In genomic region chr1:159657856-159658542, GRCm38 (mm10) we compare ENCODE assay signal across 18 mouse cellular contexts.
DNase-seq lines count a peak whose midpoint lies in the region; ATAC-seq lines count a peak whose summit lies in the region.
"Had no signal": no experiment of that assay in that cellular context is flagged by ENCODE, and none has a peak within 500 bp of the region (broad histone marks: within the 10 kb centered on the region; RNA-seq: fewer than 3 reads in every experiment).

No protein-coding gene starts in this region.

- peak overlapping the region; percentile 1; the same call in 1 of the 2 replicates for H3K27ac ChIP-seq in forebrain, embryonic 10.5 days
- no peak overlapping the region for H3K27ac ChIP-seq in forebrain, embryonic 15.5 days (replicated peaks)
- H3K27ac ChIP-seq in kidney, embryonic 15.5 days = no peak overlapping the region
- no peak overlapping the region for H3K27ac ChIP-seq in limb, embryonic 13.5 days
- H3K27ac ChIP-seq: hindbrain, embryonic 14.5 days; liver, embryonic 12.5 days; midbrain, embryonic 12.5 days; neural tube, embryonic 13.5 days had no signal

- H3K36me3 ChIP-seq in forebrain, embryonic 10.5 days (replicated peaks) = no peaks in the 10 kb centered on the region
- H3K36me3 ChIP-seq in forebrain, embryonic 15.5 days = no peaks in the 10 kb centered on the region
- no peaks in the 10 kb centered on the region for H3K36me3 ChIP-seq in kidney, embryonic 15.5 days
- no peaks in the 10 kb centered on the region for H3K36me3 ChIP-seq in limb, embryonic 13.5 days
- H3K36me3 ChIP-seq: heart, embryonic 12.5 days; liver, embryonic 12.5 days; midbrain, embryonic 12.5 days; neural tube, embryonic 13.5 days had no signal

- WGBS in forebrain, embryonic 10.5 days = 36% methylated on average over 11 of the region's 11 CpGs
- WGBS in forebrain, embryonic 15.5 days = 16% methylated on average over 11 of the region's 11 CpGs
- WGBS in kidney, embryonic 15.5 days = 14% methylated on average over 11 of the region's 11 CpGs
- 16% methylated on average over 11 of the region's 11 CpGs for WGBS in limb, embryonic 13.5 days

- H3K4me2 ChIP-seq in forebrain, embryonic 15.5 days (replicated peaks) = no peak overlapping the region
- peak overlapping the region; percentile 21; the same call in 1 of the 2 replicates for H3K4me2 ChIP-seq in kidney, embryonic 15.5 days
- peak overlapping the region; percentile 45 for H3K4me2 ChIP-seq in limb, embryonic 13.5 days (replicated peaks)
- H3K4me2 ChIP-seq: heart, embryonic 12.5 days; hindbrain, embryonic 14.5 days; liver, embryonic 12.5 days; midbrain, embryonic 12.5 days; neural tube, embryonic 13.5 days had no signal

- no peaks in the 10 kb centered on the region for H3K27me3 ChIP-seq in forebrain, embryonic 10.5 days (ENCODE audit: poor library complexity, severe bottlenecking)
- H3K27me3 ChIP-seq in forebrain, embryonic 15.5 days = no peaks in the 10 kb centered on the region
- H3K27me3 ChIP-seq in kidney, embryonic 15.5 days = no peaks in the 10 kb centered on the region
- 0 out of 2 replicates have a peak, but pooled peaks cover 3% of the 10 kb centered on the region for H3K27me3 ChIP-seq in limb, embryonic 13.5 days
- H3K27me3 ChIP-seq: heart, embryonic 12.5 days; liver, embryonic 12.5 days; midbrain, embryonic 12.5 days; neural tube, embryonic 13.5 days had no signal

- no peak overlapping the region for H3K4me3 ChIP-seq in forebrain, embryonic 10.5 days
- no peak overlapping the region for H3K4me3 ChIP-seq in forebrain, embryonic 15.5 days
- no peak overlapping the region for H3K4me3 ChIP-seq in kidney, embryonic 15.5 days (replicated peaks)
- H3K4me3 ChIP-seq in limb, embryonic 13.5 days = no peak overlapping the region
- H3K4me3 ChIP-seq: heart, embryonic 12.5 days; liver, embryonic 12.5 days; midbrain, embryonic 12.5 days; neural tube, embryonic 13.5 days had no signal

- no peaks in the 10 kb centered on the region for H3K9me3 ChIP-seq in forebrain, embryonic 10.5 days
- no peaks in the 10 kb centered on the region for H3K9me3 ChIP-seq in forebrain, embryonic 15.5 days
- H3K9me3 ChIP-seq in kidney, embryonic 15.5 days (replicated peaks) = no peaks in the 10 kb centered on the region
- H3K9me3 ChIP-seq in limb, embryonic 13.5 days = no peaks in the 10 kb centered on the region
- H3K9me3 ChIP-seq: heart, embryonic 12.5 days; liver, embryonic 12.5 days; midbrain, embryonic 12.5 days; neural tube, embryonic 13.5 days had no signal

- no peak for ATAC-seq in forebrain, embryonic 15.5 days (replicated peaks)
- ATAC-seq in kidney, embryonic 15.5 days (replicated peaks; ENCODE audit: low FRiP score) = peak; percentile 84
- peak; percentile 55; the same call in 1 of the 2 replicates for ATAC-seq in limb, embryonic 13.5 days (ENCODE audit: low FRiP score, low read depth)
- ATAC-seq: activated CD4-positive, CD25-positive, alpha-beta regulatory T cell, adult 4 months; liver, embryonic 12.5 days had no signal

- DNase-seq in forebrain, embryonic 10.5 days (ENCODE audit: extremely low spot score, low spot score) = peak; percentile 21
- DNase-seq in kidney, adult 8-10 months = no peak
- peak; percentile 41 for DNase-seq in embryo, embryonic 11 days
- no peak for DNase-seq in urinary bladder, adult 2 months (ENCODE audit: low spot score)
- DNase-seq in thymus, postnatal 14 days = no peak
- DNase-seq: cerebellum, adult 18-20 months; kidney, postnatal 14 days; lung, postnatal 10 days; right cerebral cortex, adult 18-20 months had no signal

- no peak overlapping the region for H3K9ac ChIP-seq in forebrain, embryonic 15.5 days (replicated peaks)
- no peak overlapping the region for H3K9ac ChIP-seq in kidney, embryonic 15.5 days
- no peak overlapping the region for H3K9ac ChIP-seq in limb, embryonic 13.5 days
- H3K9ac ChIP-seq: heart, embryonic 12.5 days; hindbrain, embryonic 14.5 days; liver, embryonic 12.5 days; midbrain, embryonic 12.5 days; neural tube, embryonic 13.5 days had no signal

- H3K4me1 ChIP-seq in forebrain, embryonic 10.5 days = peaks cover 38% of the 10 kb centered on the region
- H3K4me1 ChIP-seq in forebrain, embryonic 15.5 days = peaks cover 21% of the 10 kb centered on the region
- peaks cover 12% of the 10 kb centered on the region for H3K4me1 ChIP-seq in kidney, embryonic 15.5 days
- peaks cover 31% of the 10 kb centered on the region for H3K4me1 ChIP-seq in limb, embryonic 13.5 days
- H3K4me1 ChIP-seq: liver, embryonic 12.5 days had no signal

Comparison
In these comparisons a context has a peak if more than half of its experiments do, and no peak if none do; other contexts are left out.
1. DNase-seq: peak in forebrain, embryonic 10.5 days (single experiment) and embryo, embryonic 11 days (single experiment); none in kidney, adult 8-10 months (0 of 2), urinary bladder, adult 2 months (single experiment) and thymus, postnatal 14 days (single experiment).